Mouse (Mus musculus) intestine, embryonic 14.5 days (tissue): Measurements from ENCODE around the gene Tcf20. TPM values are rescaled to one million over a fixed set of nuclear protein-coding genes. Genes with fewer than 3 reads are reported as not detected.

ENCODE experiments used
- ATAC-seq: fragments of 200-750 bp; cut with Nextera tagmentation; replicated peaks from 2 replicates; pipeline ENCODE4 v1.8.0; 2017; ENCODE audit warnings: low read depth, moderate number of reproducible peaks, moderate TSS enrichment, moderate library complexity; ENCODE audit not compliant: low FRiP score, low TSS enrichment
- DNase-seq: peaks from one replicate; pipeline ENCODE4 v3.0.0-alpha.2; 2018; ENCODE audit warnings: low spot score
- H3K27ac ChIP-seq: fragments of 300-500 bp; sonication (generic); 2 replicates; pipeline ENCODE4 v1.5.1; 2014; ENCODE audit warnings: low read depth, mild to moderate bottlenecking, control low read depth
- H3K27me3 ChIP-seq: fragments of 300-500 bp; sonication (generic); replicated peaks from 2 replicates; pipeline ENCODE4 v1.6.1; 2014; ENCODE audit warnings: low read length, control low read depth; ENCODE audit not compliant: control insufficient read depth, insufficient read depth
- H3K36me3 ChIP-seq: fragments of 300-500 bp; sonication (generic); 2 replicates; pipeline ENCODE4 v1.6.1; 2014; ENCODE audit warnings: low read length, control low read depth; ENCODE audit not compliant: control insufficient read depth, insufficient read depth
- H3K4me1 ChIP-seq: fragments of 300-500 bp; sonication (generic); replicated peaks from 2 replicates; pipeline ENCODE4 v1.6.1; 2014; ENCODE audit warnings: low read length, control low read depth, mixed read lengths; ENCODE audit not compliant: control insufficient read depth, insufficient read depth
- H3K4me2 ChIP-seq: fragments of 300-500 bp; sonication (generic); 2 replicates; pipeline ENCODE4 v1.6.1; 2014; ENCODE audit warnings: low read length
- H3K4me3 ChIP-seq: fragments of 300-500 bp; sonication (generic); 2 replicates; pipeline ENCODE4 v1.5.1; 2014; ENCODE audit warnings: low read depth, low read length, control low read depth, mixed read lengths
- H3K9ac ChIP-seq: fragments of 300-500 bp; sonication (generic); 2 replicates; pipeline ENCODE4 v1.6.1; 2014; ENCODE audit warnings: mild to moderate bottlenecking, low read length
- H3K9me3 ChIP-seq: fragments of 300-500 bp; sonication (generic); 2 replicates; pipeline ENCODE4 v1.6.1; 2016; ENCODE audit warnings: low read length, control low read depth; ENCODE audit not compliant: control insufficient read depth
- WGBS: fragments of 180-500 bp; shearing (Covaris S2); extraction: QIAGEN DNeasy Blood & Tissue Kit; methylation state at CpG from one replicate; pipeline ENCODE4 v1.1.7; 2014; 5-methylcytosine and 5-hydroxymethylcytosine counted together
- polyA plus RNA-seq: library from polyadenylated mRNA; unstranded; fragments of >200 nt; fragmentation: Nextera tagmentation; extraction: Ambion mirVana; gene quantifications from 2 replicates; pipeline ENCODE4 v1.2.1, GENCODE M21; 2014

Tcf20 gene
- polyA plus RNA-seq, 1 experiment from 2014 or later = 11.7 TPM

DNA sequence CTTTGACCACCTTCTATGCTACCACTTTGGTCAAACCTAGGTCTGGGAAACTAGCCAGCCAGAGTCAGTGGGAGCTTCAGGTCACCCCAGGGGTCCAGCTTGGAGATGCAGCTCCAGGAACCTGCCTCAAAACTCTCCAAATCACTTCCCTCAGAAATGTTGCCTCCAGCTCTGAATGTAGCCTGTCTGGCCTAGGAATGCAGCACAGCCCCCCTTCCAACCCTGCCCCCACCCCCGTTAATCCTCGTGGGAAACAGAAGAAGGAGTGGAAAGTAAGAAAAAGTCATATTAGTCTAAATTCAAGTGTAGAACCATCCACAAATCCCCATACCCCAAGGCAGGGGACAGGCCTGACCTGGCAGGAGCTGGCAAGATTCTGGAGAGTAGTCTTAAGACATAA, 79.2 kb downstream of the Tcf20 start:
- no peak overlapping the region for H3K4me2 ChIP-seq
- peaks cover 16% of the 10 kb centered on the region for H3K4me1 ChIP-seq
- H3K9me3 ChIP-seq = no peaks in the 10 kb centered on the region
- 0 out of 2 replicates have a peak, but pooled peaks cover 5% of the 10 kb centered on the region for H3K27me3 ChIP-seq
- WGBS = 22% methylated on average over 2 of the region's 2 CpGs
- DNase-seq (peak; percentile 45), ATAC-seq (no peak)
- H3K27ac ChIP-seq = no peak overlapping the region
- no peak overlapping the region for H3K4me3 ChIP-seq
- H3K36me3 ChIP-seq = no peaks in the 10 kb centered on the region
- no peak overlapping the region for H3K9ac ChIP-seq

DNA sequence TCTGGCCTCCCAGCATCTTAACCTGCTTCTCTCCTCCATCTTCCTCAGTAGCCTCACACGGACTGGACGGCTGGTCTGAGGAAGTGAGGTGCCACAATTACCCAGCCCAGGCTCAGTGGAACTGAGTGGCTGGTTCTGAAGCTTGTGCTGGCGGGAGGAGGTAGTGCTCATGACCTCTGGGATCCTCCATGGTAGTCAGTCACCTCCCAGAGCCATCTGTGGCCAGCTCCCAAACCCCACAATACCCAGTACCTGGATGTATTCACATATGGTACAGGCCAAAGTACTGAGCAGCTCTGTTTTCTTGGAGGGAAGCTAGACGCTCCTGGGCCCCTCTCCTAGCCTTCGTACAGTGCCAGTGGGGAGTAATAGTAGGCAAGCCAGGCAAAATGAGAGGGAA, 80.4 kb downstream of the Tcf20 start:
- Histone ChIP-seq H3K4me2 (no peak overlapping the region), H3K27me3 (no peaks in the 10 kb centered on the region), H3K36me3 (no peaks in the 10 kb centered on the region), H3K9ac (no peak overlapping the region), H3K9me3 (no peaks in the 10 kb centered on the region), H3K4me1 (peaks cover 13% of the 10 kb centered on the region), H3K27ac (no peak overlapping the region), H3K4me3 (no peak overlapping the region)
- WGBS = 78% methylated on average over 5 of the region's 5 CpGs
- DNase-seq = peak; percentile 41
- no peak for ATAC-seq

DNA sequence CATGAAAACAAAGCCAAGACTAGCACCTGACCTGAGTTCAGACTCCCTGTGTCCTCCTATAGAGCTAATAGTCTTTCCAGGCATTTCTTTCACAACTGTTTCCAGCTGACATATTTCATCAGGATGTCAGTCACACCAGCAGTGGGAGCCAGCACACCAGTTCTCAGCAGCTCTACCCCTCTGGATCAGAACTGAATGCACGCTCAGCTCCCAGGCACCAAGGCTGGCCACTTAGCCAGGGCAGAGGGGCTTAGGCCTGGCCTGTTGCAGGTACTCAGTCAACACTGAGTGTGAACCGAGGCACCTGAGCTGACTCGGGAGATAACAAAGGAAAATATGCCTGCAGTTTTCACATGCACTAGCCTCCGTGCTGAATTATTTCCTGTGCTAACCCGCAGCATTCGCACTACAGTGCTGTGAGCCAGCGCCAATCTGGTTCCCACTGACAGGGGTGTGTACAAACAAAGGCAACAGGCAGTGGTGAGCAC, 81.1 kb downstream of the Tcf20 start:
- DNase-seq = peak; percentile 54
- no peak for ATAC-seq
- Histone ChIP-seq H3K9ac (no peak overlapping the region), H3K27ac (no peak overlapping the region), H3K27me3 (no peaks in the 10 kb centered on the region), H3K4me2 (no peak overlapping the region), H3K4me3 (no peak overlapping the region), H3K36me3 (no peaks in the 10 kb centered on the region), H3K9me3 (no peaks in the 10 kb centered on the region), H3K4me1 (peaks cover 12% of the 10 kb centered on the region)
- WGBS = 58% methylated on average over 7 of the region's 7 CpGs

DNA sequence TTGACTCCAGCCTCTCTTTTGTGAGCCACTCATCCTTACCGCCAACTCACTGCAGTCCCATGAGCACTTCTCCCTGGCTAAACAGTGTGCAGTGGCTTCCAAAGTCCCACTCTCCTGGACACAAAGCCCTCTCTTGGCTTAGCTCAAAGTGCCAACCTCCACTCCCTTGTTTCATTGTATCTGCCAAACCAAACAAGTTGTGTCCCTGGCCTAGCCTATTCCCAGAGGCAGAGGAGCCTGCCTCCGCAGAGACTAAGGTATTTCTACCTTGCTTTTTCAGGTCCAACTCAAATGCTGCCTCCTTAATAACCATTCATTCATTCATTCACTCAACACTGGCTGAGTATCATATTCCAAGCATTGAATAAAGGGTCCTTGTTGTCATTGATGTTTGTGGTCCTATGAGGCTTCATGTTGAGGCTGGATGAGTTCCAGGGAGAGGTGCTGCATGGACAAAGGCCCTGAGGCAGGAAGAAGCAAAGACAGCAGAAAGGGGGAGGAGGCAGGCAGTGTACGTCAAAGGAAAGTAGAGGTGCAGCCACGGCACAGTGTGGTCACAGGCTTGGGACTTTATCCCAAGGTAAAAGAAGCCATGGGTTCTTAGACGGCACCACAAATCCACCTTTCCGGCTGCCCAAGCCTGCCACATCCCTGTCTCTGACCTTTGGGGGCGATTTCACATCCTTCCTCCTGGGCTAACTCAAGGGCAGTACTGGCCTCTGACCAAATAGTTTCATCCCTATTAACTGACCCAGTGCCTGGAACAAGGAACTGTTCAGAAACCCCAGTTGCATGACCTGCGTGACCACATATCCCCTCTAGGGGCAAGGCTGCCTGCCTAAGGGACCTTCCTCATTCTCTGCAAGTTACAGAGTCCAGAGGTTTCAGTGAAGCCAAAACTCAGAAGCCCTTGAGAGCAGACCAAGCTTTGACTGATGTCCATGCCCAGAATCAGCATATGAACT, 82.0 kb downstream of the Tcf20 start:
- WGBS = 84% methylated on average over 8 of the region's 8 CpGs
- ATAC-seq = no peak

DNA sequence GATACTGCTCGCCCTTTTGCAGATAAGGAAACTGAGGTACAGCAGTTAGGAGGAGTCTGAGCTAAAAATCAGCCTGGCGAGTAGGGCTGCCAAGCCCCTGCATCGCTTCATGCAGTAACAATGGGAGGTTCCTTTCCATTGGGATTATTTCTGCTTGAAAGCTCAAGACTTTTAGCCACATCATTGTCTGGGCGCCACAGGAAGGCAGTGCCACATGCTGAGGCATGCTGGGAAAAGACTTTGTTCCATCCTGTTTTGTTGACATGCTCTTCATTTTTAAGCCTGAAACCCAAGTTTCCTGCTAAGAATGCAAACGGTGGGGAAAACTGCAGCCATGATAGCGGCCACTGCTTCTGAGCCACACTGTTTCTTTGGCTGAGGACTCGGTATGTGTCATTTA, 83.1 kb downstream of the Tcf20 start:
- no peak overlapping the region for H3K4me2 ChIP-seq

More for the DNA sequence above, 82.0 kb downstream of the Tcf20 start:
- peak; percentile 49 for DNase-seq
- H3K9me3 ChIP-seq = no peaks in the 10 kb centered on the region
- H3K4me3 ChIP-seq = no peak overlapping the region
- H3K27me3 ChIP-seq = no peaks in the 10 kb centered on the region
- H3K9ac ChIP-seq = no peak overlapping the region
- H3K36me3 ChIP-seq = no peaks in the 10 kb centered on the region
- H3K4me2 ChIP-seq = no peak overlapping the region
- no peak overlapping the region for H3K27ac ChIP-seq
- peaks cover 13% of the 10 kb centered on the region for H3K4me1 ChIP-seq

DNA sequence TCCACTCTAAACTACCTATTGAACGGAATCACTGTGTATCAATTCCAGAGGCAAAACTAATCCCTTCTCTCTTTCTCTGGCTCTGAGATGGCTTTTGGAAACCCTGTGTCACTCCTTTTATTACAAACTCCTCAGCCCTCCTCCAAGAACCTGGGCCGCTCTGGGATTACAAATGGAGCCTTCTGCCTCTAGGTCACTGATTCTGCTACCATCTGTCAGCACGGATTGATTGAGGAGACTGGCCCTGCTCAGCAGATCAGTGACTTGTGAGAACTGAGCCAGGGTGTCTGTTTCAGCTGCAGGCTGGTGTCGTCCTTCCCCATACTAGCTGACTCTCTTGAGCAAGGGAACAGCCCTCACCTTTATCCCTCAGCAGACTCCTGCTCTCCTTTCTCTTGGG, 85.2 kb downstream of the Tcf20 start:
- no peak for DNase-seq
- no peaks in the 10 kb centered on the region for H3K9me3 ChIP-seq

More for the DNA sequence above, 83.1 kb downstream of the Tcf20 start:
- ATAC-seq (no peak), DNase-seq (no peak)
- H3K9ac ChIP-seq = no peak overlapping the region
- no peaks in the 10 kb centered on the region for H3K27me3 ChIP-seq
- no peaks in the 10 kb centered on the region for H3K9me3 ChIP-seq
- WGBS = 65% methylated on average over 7 of the region's 7 CpGs
- H3K36me3 ChIP-seq = no peaks in the 10 kb centered on the region
- H3K4me1 ChIP-seq = peaks cover 21% of the 10 kb centered on the region
- no peak overlapping the region for H3K27ac ChIP-seq
- H3K4me3 ChIP-seq = no peak overlapping the region

DNA sequence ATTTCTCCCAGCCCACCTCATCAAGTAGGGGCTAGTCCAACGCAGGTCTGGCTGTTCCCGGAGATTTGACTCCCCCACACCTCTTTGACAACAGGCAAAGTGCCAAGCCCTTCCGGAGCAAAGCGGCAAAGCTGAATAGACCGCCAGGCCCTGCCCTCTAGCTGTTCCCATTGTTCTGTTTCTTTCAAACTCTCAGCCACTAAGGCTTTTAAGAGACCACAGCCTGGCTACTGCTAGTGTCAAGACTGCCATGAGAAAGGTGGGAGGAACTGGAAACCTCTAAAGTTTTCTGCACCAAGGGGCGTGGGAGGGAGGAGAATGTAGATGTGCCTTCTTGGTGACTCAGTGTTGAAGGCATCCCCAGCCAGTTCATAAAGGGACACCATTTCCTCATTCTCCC, 86.4 kb downstream of the Tcf20 start:
- no peak overlapping the region for H3K9ac ChIP-seq
- 31% methylated on average over 6 of the region's 6 CpGs for WGBS

More for the DNA sequence above, 85.2 kb downstream of the Tcf20 start:
- Histone ChIP-seq H3K4me3 (no peak overlapping the region), H3K4me1 (peaks cover 26% of the 10 kb centered on the region), H3K27me3 (no peaks in the 10 kb centered on the region), H3K4me2 (no peak overlapping the region), H3K9ac (no peak overlapping the region), H3K27ac (no peak overlapping the region), H3K36me3 (no peaks in the 10 kb centered on the region)
- WGBS = 56% methylated on average over 4 of the region's 4 CpGs
- ATAC-seq = no peak

DNA sequence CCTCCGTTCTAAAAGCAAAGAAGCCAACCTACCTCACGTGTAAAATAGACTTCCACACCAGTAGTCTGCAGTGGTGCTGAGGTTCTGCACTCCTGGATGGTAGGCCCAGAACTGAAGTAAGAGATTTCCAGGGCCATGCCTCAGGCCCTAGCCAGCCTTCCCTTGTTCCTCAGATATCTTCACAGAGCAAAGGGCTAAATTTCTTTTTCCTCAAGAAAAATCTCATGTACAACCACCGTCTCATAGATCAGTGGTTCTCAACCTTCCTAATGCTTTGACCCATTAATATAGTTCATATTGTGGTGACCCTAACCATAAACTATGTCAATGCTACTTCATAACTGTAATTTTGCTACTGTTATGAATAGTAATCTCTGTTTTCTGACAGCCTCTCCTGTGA, 87.3 kb downstream of the Tcf20 start:
- DNase-seq (no peak), ATAC-seq (no peak)
- WGBS = 37% methylated on average over 3 of the region's 3 CpGs
- Histone ChIP-seq H3K4me1 (peaks cover 34% of the 10 kb centered on the region), H3K36me3 (no peaks in the 10 kb centered on the region), H3K9ac (peak overlapping the region; percentile 32; the same call in 1 of the 2 replicates), H3K9me3 (no peaks in the 10 kb centered on the region), H3K4me2 (peak overlapping the region; percentile 85), H3K4me3 (peak overlapping the region; percentile 87; the same call in 1 of the 2 replicates), H3K27ac (no peak overlapping the region), H3K27me3 (no peaks in the 10 kb centered on the region)

More for the DNA sequence above, 86.4 kb downstream of the Tcf20 start:
- Histone ChIP-seq H3K36me3 (no peaks in the 10 kb centered on the region), H3K4me1 (peaks cover 29% of the 10 kb centered on the region), H3K4me3 (no peak overlapping the region), H3K9me3 (no peaks in the 10 kb centered on the region), H3K4me2 (no peak overlapping the region), H3K27me3 (no peaks in the 10 kb centered on the region), H3K27ac (no peak overlapping the region)
- no peak for DNase-seq
- no peak for ATAC-seq
